Mouse (Mus musculus): Measurements from ENCODE around the gene Ppp1r12c. TPM values are rescaled to one million over a fixed set of nuclear protein-coding genes. Genes with fewer than 3 reads are reported as not detected.

Ppp1r12c gene
- total and polyA plus RNA-seq, 3 experiments = 93.3 to 164 (median 102) TPM

DNA sequence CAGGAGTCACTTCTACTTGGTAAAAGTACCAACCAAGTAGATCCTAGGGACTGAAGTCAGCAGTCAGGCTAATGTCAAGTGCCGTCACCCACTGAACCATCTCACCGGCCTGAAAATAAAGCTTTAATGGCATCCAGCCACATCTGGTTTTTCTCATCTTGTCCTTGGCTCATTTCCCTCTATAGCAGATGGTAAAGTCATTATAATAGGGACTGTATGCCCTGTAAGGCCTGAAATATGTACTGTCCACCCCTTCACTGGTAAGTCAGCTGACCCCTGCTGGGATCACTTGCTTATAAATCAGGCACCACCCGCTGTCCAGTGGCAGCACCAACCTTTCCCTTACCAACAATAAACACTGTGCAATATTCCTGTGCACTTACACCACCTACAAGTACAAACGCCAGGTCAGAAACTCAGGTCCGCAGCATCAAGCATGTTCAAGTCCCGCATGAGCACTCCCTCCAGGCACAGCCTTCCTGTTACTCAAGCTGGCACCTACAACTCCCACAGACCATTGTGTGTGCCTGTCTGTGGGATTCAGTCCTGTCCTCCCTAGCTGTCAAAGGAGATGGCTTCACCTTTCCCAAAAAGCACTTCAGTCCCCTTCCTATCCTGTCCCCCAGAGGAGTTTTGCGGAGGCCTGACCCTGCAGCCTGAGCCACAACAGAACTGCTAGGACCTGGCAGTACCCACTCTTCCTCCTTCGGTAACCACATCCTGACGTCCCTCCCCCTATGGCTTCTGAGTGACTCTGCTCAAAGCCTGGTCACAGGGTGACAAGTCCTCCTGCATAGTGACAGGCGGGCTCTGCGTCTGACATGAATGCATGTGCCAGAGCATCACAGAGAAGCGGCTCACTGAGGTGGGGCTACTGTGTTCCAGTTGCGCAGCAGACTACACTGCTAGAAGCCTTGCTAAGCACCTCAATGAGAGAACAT is 8.9 kb downstream of the Ppp1r12c start:
- no peak for DNase-seq

DNA sequence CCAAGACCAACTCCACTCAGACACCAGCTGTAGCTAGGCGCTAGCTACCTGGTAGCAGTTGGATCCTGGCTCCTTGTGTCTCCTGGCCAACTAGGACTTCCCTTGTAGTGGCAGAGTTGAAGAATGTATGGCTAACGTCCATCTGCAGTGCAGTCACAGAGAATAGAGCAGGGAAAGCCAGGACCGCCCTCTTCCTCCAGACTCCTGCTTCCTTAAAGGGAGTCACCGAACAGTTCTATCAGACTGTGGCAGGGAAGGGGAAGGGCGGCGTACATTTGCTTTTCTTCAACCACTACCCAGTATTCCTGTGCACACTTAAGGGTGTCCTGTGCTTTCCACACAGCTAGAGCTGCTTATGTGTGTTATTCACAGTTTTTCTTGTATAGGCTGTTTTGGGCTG is 10.2 kb downstream of the Ppp1r12c start:
- no peak for DNase-seq

DNA sequence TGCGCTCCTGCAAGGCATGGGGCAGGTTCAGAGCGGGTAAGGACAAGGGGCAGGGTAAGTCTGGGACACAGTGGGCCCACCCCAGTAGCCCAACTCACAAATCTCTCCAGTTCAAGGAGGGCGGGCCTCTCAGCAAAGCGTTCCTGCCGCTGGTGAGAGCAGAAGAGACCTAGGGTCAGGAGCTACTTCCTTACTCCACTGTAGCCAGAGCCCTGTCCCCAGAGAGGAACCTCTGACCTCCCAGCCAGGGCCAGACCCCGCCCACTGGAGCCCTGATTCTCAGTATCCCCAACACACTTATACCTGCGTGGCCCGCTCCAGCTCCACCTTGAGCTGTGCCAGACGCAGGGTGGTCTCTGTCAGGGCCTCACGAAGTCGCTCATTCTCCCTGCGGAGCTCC is 19.2 kb downstream of the Ppp1r12c start:
- no peak for DNase-seq

DNA sequence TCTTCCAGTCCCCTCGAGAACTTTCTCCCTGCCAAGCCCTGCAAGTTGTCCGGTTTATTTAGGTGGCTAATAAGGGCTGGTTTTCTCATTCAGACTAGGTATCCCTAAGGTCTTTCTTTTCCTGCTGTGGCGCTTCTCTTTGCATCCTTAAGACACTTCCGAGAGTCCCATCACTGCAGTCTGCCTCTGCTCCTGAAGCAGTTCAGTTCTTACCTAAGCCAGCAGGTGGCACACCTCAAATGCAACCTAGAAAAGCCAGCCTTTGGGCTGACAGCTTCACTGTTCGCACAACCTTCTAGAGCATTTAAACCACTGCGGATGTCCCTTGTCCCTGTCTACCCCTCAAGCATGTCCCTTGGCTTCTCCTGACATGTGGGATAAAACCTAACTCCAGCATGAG is 21.8 kb downstream of the Ppp1r12c start:
- DNase-seq = no peak

DNA sequence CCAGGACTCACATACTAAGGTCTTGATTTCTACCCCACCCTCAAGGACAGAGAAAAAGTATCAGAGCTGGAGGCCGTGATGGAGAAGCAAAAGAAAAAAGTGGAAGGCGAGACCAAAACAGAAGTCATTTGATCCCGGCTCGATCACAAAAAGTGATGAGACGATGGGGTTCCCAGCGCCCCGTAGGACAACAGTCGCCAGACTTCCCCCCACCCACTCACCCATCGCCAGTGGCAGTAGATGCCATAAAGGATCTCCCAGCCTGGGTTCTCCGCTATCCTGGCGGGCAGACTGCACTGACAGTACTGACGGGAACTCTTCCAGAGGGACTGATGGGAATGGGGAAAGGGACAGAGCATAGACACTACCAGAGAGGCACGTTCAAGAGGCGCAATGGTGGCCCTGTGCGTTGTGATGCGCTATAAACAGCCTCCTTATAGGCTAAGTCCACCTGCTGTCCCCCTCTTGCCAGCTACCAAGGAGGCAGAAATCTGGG is 22.6 kb downstream of the Ppp1r12c start:
- no peak for DNase-seq

DNA sequence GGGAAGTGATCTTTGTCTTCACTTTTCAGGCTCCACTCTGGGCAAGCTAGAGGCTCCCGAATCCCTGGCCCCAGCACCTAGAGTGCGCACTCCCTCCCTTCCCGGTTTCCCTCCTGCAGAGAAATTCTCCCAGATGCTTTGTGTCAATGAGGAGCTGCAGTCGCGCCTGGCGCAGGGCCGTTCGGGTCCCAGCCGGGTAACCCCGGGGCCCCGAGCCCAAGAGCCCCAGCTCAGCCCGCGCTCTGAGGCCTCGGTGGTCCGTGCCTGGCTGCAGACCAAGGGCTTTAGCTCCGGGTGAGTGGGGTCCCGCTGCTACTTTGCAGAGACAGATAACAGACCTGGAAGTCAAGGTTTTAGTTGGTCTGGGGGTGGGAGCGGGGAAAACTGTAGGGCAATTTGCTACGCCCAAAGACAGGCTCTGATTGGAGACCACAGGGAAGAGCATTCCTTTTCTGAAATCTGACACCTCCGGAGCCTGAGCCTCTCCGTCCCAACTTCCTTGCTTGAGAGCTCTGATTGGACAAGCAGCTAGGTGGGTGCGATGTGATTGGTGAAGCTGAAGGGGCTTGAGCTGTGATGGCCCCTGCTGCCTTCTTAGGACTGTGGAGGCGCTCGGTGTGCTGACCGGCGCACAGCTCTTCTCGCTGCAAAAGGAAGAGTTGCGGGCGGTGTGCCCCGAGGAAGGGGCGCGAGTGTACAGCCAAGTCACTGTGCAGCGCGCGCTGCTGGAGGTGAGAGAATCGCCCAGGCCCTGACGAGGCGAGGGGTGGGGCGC is 23.3 kb downstream of the Ppp1r12c start:
- peak; percentile 88 for DNase-seq

DNA sequence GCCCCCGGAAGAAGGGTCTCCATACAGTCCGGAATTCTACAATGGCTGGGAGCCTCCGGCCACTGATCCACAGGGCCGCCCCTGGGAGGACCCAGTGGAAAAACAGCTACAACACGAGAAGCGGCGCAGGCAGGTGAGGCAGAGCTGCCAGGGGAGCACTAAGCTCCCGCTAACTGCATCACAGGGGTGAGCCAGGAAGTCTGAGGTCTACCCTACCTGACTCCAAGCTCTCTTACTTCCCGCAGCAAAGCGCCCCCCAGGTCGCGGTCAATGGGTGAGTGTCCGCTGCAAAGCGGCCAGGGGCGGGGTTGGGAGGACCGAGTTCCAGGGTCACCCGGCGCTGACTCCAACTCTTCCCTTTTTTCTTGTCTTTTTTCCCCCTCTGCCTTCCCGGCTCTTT is 27.5 kb downstream of the Ppp1r12c start:
- no peak for DNase-seq

DNA sequence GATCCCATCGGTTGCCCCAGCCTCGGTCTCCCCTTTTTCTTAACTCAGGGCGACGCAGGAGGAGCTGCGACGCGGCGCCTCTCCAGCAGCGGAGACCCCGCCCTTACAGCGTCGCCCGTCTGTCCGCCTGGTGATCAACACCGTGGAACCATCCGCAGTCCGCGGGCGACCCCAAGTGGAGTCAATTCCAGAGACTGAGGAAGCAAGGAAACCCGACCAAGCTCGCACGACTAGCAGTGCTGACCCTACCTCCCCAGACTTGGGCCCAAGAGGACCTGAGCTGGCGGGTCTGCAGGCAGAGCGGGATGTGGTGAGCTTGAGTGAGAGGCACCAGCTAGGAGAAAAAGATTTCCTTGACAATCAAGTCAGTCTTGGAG is 30.3 kb downstream of the Ppp1r12c start:
- DNase-seq = peak; percentile 88

DNA sequence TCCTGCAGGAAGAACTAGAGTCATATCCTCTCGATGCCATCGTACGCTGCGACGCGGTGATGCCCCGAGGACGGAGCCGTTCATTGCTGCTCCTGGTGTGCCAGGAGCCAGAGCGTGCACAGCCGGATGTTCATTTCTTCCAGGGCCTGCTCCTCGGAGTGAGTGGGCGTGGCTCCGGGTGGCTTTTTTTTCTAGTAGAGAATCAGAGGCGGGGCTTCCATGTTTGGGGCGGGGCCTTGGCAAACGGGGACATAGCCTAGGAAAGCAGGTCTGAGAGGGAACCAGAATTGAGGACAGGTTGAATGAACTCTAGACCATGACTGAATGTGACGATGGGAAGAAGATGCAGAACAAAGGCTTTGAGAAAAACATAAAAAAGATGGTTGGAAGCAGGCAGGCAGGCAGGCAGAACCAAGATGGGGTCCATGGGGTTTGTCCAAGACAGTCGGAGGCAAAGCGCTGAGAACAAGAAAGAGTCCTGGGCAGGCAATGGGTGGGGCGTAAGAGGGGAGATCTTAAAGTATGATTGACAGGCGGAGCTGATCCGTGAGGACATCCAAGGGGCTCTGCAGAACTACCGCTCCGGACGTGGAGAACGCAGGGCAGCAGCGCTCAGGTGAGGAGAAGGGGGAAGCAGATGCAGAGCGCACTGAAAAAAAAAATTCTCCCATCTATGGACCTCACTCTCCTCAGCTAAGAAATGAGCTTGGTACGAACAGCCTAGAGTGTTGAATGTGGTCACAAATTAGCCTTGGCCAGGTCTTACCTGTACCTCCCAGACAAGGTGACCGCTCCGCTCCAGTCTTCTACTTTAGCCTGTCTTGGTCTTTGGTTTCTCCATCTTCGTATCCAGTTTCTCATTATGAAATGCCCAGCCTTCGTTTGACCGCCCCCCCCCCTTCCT is 31.0 kb downstream of the Ppp1r12c start:
- DNase-seq = peak; percentile 75

DNA sequence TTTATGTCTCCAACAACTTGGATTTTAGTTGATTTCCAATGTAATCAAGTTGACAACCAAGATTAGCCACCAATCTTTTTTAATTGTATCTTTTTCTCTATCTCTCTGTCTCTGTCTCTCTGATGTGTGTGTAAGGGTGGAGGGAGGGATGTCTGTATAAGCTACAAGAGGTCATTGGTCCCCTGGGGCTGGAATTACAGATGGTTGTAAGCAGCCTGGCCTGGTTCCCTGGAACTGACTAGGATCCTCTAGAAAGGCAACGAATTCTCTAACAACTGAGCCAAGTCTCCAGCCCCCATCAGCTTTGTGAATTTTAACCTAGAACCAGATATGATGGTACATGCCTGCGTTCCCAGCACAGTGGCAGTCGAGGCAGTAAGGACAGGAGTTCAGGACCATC is 33.7 kb downstream of the Ppp1r12c start:
- no peak for DNase-seq

DNA sequence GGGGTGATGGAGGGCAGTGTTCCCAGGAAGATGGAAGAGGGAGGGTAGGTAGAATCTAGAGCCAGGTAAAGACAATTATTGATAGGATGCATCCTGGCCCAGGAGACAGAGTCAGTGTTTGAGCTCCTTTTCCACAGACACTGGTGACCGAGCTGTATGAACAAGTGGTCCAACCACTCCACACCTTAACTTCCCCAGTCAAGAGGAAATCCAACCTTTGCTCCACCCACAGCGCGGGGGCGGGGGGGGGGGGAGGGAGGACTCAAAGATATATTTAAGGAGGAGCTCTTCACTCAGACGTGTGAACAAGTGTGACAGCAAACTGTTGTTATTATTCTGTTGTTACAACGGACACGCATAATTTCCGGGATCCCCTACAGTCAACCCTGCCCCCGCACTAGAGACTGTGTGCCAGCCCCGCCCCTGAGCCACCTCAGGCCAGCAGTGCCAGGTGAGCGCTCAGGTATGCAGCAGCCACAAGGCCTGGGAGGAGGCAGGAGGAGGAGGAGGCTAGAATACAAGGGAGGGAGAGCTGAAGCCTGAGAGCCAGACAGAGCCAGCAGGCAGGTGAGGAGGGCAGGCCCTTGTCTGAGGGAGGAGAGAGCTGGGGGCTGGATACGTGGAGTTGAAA is 37.2 kb downstream of the Ppp1r12c start:
- no peak for DNase-seq

DNA sequence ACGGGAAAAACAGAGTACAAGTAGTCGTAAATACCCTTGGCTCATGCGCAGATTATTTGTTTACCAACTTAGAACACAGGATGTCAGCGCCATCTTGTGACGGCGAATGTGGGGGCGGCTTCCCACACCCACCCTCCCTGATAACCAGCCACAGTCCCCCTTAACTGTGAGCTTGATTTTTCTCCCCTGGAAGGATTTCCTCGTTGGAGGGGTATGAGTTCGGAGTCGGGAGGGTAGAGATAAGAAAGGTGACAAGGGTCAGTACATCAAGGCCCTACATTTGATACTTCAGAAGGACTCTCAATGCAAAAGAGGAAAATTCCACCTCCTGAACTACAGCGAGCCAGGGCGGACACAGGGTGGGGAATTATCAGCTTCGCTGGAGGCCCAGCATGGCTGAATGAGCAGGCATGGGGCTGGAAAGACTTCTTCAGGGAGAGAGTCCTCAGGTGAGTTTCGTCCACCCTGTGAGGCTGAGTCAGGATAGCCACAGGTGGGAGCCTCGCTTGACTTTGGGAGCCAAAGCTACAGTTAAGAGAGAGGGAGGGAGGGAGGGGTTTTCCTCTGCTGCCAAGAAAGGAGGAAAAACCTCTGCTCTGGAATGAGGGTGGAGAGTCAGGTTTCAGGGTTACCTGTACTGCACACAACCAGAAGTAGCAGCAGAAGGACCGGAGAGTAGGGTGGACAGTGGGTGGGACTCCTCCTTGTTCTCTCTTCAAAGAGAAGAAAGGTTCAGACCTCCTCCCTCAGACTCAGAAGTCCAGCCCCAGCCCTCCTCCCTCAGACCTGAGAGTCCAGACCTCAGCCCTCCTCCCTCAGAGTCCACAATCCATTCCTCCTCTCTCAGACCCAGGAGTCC is 40.7 kb downstream of the Ppp1r12c start, which contains the start of gene Eps8l1:
Gene Eps8l1 (plus strand): TSS at position 99 of the 859 bp plus-strand sequence.
- no peak for DNase-seq

DNA sequence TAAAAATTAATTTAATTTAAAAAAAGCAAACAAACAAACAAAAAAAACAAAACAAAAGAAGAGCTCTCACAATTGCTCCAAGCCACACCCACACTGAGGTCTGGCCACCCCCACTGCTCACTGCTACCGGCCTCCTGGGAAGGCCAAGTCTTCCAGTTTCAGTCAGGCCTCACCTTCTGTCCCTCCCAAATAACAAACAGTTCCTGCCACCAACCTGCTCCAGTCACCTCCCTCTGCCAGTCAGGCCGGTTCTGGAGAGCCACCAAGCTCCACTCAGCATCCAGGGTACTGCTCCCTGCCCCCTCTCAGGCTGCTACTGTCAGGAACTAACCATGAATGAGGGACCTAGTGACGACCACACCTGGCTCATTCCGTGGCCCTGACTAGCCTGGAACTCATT is 48.8 kb downstream of the Ppp1r12c start:
- no peak for DNase-seq

DNA sequence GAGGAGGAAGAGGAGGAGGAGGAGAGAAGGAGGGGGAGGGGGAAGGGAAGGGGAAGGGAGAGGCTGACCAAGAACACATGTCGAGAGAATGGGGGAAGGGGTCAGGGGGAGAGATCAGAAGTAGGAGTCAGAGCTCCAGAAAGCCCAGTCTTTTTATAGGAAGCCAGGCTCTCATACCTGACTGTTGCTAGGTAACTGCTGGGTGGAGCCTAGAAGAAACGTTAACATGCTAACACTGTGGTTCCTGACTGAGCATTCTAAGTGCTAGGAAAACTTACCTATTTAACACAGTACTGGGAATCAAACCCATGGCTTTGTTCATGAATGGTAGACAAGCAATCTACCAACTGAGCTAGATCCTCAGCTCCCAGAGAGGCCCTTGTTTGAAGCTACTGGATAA is 52.3 kb downstream of the Ppp1r12c start:
- DNase-seq = no peak

DNA sequence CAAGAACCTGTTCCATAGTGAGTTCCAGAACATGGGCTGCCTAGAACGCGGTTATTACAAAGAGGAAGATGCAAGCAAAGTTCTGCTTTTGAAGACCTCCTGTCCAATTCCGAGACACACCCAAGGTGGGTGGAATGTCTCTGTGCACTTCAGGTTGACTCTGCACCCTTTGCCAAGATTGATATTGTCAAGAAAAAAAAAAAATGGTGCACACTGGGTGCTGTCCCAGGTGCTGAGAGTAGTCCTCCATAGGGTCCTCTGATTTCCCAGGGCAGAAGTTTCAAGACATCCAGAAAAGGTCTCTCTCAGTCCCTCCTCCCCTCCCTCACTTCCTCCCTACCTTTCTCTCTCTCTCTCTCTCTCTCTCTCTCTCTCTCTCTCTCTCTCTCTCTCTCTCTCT is 53.0 kb downstream of the Ppp1r12c start:
- DNase-seq = no peak

DNA sequence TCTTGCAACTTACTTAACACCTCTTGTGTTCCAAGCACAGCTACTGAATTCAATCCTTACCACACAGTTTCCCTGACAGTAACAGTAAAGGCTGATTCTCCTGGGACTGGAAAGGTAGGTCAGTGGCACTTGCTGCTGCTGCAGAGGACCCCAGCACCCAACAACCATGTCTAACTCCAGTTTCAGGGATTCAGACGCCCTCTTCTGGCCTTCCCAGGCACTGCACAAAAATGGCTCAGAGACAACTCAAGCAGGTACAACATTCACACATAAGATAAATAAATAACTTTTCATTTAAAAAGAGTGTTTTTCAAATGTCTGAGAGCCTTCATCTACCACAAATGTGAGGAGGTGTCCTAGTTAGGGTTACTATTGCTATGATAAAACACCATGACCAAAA is 54.3 kb downstream of the Ppp1r12c start:
- no peak for DNase-seq

DNA sequence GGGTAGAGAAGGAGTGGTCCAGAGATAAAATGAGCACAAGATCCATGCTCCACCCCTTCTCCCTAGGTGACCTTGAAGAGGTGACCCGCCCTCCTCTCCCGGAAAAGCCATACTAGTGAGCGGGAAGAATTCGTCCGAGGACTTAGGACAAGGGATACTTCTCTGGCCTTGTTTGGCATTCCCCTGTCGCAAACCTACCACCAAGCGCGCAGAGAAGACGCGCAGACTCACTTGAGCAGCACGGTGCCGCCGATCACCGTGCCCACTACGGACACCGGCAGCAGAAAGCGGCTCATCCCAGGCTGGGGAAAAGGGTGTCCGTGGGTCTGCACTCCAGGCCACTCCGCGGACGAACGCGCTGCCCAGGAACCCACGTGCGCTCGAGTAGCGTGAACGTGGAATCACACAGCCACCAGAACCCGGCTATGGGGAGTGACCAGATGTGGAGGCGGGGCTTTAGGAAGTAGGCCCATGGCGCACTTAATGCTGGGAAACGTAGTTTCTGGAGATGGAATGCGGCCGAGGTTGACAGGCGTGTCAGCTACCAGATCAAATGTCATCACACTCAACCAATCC is 56.2 kb downstream of the Ppp1r12c start, which contains the start of gene Rdh13:
Gene Rdh13 (minus strand): TSS at position 434 of the 576 bp plus-strand sequence.
- DNase-seq = peak; percentile 93

DNA sequence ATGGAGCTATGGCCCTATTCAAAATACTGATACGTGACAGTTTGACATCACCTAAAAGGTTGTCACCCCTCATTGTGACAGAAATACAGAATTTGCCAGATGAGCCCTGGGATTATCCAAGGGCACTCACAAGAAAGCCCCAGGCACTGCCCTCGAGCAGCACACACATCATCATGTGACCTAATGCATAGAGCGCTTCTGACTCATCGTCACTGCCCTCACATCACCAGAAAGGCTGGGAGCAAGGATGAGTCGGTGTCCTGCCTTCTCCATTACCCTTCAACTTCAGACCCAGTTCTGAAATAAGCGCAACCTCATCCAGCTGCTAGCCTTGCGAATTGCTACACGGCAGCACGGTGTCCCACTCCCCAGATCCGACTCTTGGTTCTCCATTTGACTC is 60.9 kb downstream of the Ppp1r12c start:
- DNase-seq = no peak

DNA sequence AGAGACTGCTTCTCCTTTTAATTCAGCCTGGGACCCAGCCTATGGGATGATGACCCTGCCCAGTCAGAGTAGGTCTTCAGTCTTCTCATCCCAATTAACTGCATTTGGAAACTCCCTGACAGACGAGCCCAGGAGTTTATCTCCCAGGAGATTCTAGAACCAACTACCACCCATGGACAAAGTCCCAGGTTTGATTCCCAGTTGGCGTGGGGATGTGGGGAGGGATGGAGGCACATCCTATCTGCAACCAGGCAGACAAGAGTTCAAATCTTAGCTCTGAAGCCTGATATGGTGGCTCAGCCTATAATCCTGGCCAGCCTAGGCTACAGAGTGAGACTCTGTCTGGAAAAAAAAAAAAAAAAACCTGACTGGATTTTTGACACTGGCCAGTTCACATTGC is 63.8 kb downstream of the Ppp1r12c start:
- no peak for DNase-seq

DNA sequence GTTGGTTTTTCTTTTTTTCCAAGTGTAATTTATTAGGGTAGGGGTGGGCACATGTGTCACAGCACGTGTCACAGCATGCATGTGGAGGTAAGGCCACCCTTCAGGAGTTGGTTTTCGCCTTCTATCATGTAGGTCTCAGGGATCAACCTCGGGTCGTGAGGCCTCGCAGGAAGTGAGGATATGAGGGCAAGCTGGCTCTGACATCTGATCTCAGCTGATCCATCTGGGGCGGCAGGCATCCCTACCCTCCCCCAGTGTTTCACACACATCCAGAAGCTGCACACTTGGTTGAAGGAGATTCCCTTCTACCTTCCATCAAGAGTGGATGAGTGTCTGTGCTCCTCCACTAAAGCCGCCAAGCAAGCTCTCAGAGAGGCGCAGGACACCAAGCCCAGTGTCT is 69.5 kb downstream of the Ppp1r12c start:
- no peak for DNase-seq
